Mouse (Mus musculus): ENCODE measurements around the gene Hdac7. TPM values are rescaled to one million over a fixed set of nuclear protein-coding genes. Genes with fewer than 3 reads are reported as not detected.

Gene Hdac7
- polyA plus RNA-seq, 1 experiment from 2014 or later: 25.4 TPM

DNA sequence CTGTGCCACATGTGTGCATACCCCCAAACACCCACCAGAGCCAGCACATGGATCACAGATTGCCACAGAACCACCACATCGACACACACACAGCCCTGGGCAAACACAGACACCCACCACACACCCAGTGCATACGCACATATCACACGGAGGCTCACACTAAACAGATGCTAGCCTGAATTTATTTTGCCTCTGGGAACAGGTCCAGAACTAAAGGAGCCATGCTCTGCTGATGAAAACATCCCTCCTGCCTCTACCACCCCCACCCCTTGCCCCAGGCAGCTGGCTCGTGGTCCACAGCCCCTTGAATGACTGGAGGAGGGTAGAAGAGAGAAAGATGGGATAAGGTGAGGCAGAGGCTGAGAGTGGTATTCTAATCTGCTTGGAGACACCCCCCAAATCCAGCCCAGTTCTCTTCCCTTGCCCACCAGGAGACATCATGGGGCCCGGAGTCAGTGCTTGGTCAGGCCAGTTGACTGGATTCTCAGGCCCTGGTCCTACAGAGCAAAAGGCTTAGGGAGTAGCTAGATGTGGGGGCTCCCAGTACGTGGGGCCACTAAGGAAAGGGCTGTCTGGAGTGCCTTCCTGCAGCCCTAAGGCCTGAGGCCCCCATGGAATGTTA is 16.0 kb downstream of the Hdac7 start:
- Histone ChIP-seq H3K9me3 (ENCODE audit: control insufficient read depth, low read length) (no peaks in the 10 kb centered on the region), H3K4me2 (ENCODE audit: low read depth, severe bottlenecking) (peak overlapping the region; percentile 84; the same call in 1 of the 2 replicates), H3K27ac (replicated peaks; ENCODE audit: low read depth, low read length) (peak overlapping the region; percentile 15), H3K27me3 (ENCODE audit: control insufficient read depth, insufficient read depth, low read length) (no peaks in the 10 kb centered on the region), H3K4me1 (ENCODE audit: control insufficient read depth, insufficient read depth, low read length) (peaks cover 53% of the 10 kb centered on the region), H3K4me3 (ENCODE audit: low read depth, low read length) (no peak overlapping the region), H3K9ac (ENCODE audit: low read length) (no peak overlapping the region), H3K36me3 (ENCODE audit: control insufficient read depth, insufficient read depth, low read length) (no peaks in the 10 kb centered on the region; the same call in 1 of the 2 replicates)
- ATAC-seq (ENCODE audit: insufficient number of reproducible peaks, low FRiP score, low TSS enrichment, low read depth): no peak
- DNase-seq (ENCODE audit: low spot score): no peak
- 52% methylated on average over 6 of the region's 6 CpGs for WGBS

DNA sequence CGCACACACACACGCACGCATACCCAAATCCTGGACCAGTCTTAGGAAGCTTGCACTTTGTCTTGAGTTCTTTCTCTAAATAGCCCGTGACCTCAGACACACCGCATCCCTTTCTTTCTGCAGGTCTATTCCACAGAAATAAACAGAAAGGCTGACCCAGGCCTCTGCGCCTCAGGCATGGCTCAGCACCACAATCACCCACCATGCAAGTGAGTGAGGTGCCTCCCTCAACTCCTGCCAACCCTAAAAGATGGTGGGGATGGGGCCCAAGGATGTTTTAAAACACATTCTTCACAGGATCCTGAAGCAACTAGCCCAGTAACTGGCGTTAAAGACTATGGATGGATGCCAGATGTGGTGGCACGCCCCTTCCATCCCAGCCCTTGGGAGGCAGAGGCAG is 16.9 kb downstream of the Hdac7 start:
- no peak overlapping the region for H3K9ac ChIP-seq (ENCODE audit: low read length)
- H3K36me3 ChIP-seq (ENCODE audit: control insufficient read depth, insufficient read depth, low read length): no peaks in the 10 kb centered on the region; the same call in 1 of the 2 replicates
- ATAC-seq (ENCODE audit: insufficient number of reproducible peaks, low FRiP score, low TSS enrichment, low read depth) (no peak), DNase-seq (ENCODE audit: low spot score) (no peak)
- no peaks in the 10 kb centered on the region for H3K9me3 ChIP-seq (ENCODE audit: control insufficient read depth, low read length)
- no peak overlapping the region for H3K27ac ChIP-seq (replicated peaks; ENCODE audit: low read depth, low read length)
- H3K4me1 ChIP-seq (ENCODE audit: control insufficient read depth, insufficient read depth, low read length): peaks cover 49% of the 10 kb centered on the region
- H3K4me3 ChIP-seq (ENCODE audit: low read depth, low read length): no peak overlapping the region
- 89% methylated on average over 8 of the region's 8 CpGs for WGBS
- H3K27me3 ChIP-seq (ENCODE audit: control insufficient read depth, insufficient read depth, low read length): no peaks in the 10 kb centered on the region
- no peak overlapping the region for H3K4me2 ChIP-seq (ENCODE audit: low read depth, severe bottlenecking)

- H3K27me3 ChIP-seq (ENCODE audit: control insufficient read depth, insufficient read depth, low read length): no peaks in the 10 kb centered on the region
- no peak overlapping the region for H3K4me3 ChIP-seq (ENCODE audit: low read depth, low read length)
- WGBS: 52% methylated on average over 5 of the region's 5 CpGs
- H3K4me2 ChIP-seq (ENCODE audit: low read depth, severe bottlenecking): no peak overlapping the region
- no peak overlapping the region for H3K27ac ChIP-seq (replicated peaks; ENCODE audit: low read depth, low read length)
- H3K9ac ChIP-seq (ENCODE audit: low read length): no peak overlapping the region
- DNase-seq (ENCODE audit: low spot score) (no peak), ATAC-seq (ENCODE audit: insufficient number of reproducible peaks, low FRiP score, low TSS enrichment, low read depth) (no peak)
- H3K36me3 ChIP-seq (ENCODE audit: control insufficient read depth, insufficient read depth, low read length): no peaks in the 10 kb centered on the region; the same call in 1 of the 2 replicates
- no peaks in the 10 kb centered on the region for H3K9me3 ChIP-seq (ENCODE audit: control insufficient read depth, low read length)
- peaks cover 51% of the 10 kb centered on the region for H3K4me1 ChIP-seq (ENCODE audit: control insufficient read depth, insufficient read depth, low read length)
Observed at GRCm38 (mm10) chr15:97826588-97827261, 17.6 kb downstream of the Hdac7 start.

GRCm38 (mm10) chr15:97825941-97826587 is 18.2 kb downstream of the Hdac7 start:
- Histone ChIP-seq H3K27me3 (ENCODE audit: control insufficient read depth, insufficient read depth, low read length) (no peaks in the 10 kb centered on the region), H3K9ac (ENCODE audit: low read length) (no peak overlapping the region), H3K4me2 (ENCODE audit: low read depth, severe bottlenecking) (no peak overlapping the region; the same call in 1 of the 2 replicates), H3K9me3 (ENCODE audit: control insufficient read depth, low read length) (no peaks in the 10 kb centered on the region), H3K36me3 (ENCODE audit: control insufficient read depth, insufficient read depth, low read length) (no peaks in the 10 kb centered on the region; the same call in 1 of the 2 replicates), H3K4me1 (ENCODE audit: control insufficient read depth, insufficient read depth, low read length) (peaks cover 57% of the 10 kb centered on the region), H3K27ac (replicated peaks; ENCODE audit: low read depth, low read length) (no peak overlapping the region), H3K4me3 (ENCODE audit: low read depth, low read length) (0 out of 2 replicates have a peak overlapping the region, but pooled peaks have one; percentile 2)
- ATAC-seq (ENCODE audit: insufficient number of reproducible peaks, low FRiP score, low TSS enrichment, low read depth) (no peak), DNase-seq (ENCODE audit: low spot score) (no peak)
- 47% methylated on average over 12 of the region's 12 CpGs for WGBS

DNA sequence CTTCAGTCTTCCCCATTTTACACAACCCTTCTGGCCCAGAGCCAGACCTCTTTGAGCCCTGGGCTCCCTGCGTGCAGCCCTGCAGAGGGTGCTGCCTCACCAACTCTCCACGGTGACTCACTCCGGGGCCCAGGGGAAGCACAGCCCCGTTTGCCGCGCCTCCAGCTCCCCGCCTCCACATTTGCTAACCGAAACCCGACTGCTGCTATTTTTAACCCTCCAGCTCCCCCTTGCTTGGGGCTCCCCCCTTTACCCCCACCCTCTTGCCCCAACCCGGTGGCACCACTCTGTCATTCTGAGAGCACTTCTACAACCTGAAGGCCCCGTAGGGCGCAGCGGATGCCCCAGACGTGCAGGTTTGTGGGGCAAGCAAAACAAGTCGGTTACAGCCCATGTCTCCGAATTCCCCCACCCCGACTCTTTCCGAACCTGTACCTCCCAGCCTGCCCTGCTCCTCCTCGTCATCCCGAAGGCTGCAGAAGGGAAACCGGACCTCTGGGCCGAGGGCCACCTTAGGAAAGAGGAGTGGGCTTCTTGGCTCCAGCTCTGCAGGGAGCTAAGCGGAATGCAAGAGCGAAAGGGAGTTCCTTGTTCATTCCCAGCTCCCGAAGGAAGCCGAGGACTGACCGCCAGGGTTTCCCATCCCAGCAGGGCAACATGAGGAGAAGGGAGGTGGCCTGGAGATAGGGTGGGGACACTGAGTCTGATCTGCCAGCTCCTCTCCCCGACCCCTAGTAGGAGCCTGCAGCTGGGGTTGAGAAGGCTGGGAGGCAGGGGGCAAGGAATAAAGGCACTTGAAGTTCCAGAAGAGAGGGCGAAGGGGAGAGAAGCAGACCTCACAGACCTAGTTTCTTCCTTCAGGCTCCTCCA is 19.0 kb downstream of the Hdac7 start:
- peak overlapping the region; percentile 31 for H3K4me2 ChIP-seq (ENCODE audit: low read depth, severe bottlenecking)
- 0 out of 2 replicates have a peak overlapping the region, but pooled peaks have one; percentile 2 for H3K4me3 ChIP-seq (ENCODE audit: low read depth, low read length)
- no peaks in the 10 kb centered on the region for H3K9me3 ChIP-seq (ENCODE audit: control insufficient read depth, low read length)
- H3K27ac ChIP-seq (replicated peaks; ENCODE audit: low read depth, low read length): no peak overlapping the region
- ATAC-seq (ENCODE audit: insufficient number of reproducible peaks, low FRiP score, low TSS enrichment, low read depth): peak; percentile 42; the same call in 1 of the 2 replicates
- peak overlapping the region; percentile 17; the same call in 1 of the 2 replicates for H3K9ac ChIP-seq (ENCODE audit: low read length)
- H3K27me3 ChIP-seq (ENCODE audit: control insufficient read depth, insufficient read depth, low read length): no peaks in the 10 kb centered on the region
- WGBS: 11% methylated on average over 29 of the region's 29 CpGs
- H3K4me1 ChIP-seq (ENCODE audit: control insufficient read depth, insufficient read depth, low read length): peaks cover 56% of the 10 kb centered on the region
- peak; percentile 56 for DNase-seq (ENCODE audit: low spot score)
- H3K36me3 ChIP-seq (ENCODE audit: control insufficient read depth, insufficient read depth, low read length): no peaks in the 10 kb centered on the region; the same call in 1 of the 2 replicates

- Histone ChIP-seq H3K4me3 (ENCODE audit: low read depth, low read length) (no peak overlapping the region), H3K4me1 (ENCODE audit: control insufficient read depth, insufficient read depth, low read length) (peaks cover 44% of the 10 kb centered on the region), H3K4me2 (ENCODE audit: low read depth, severe bottlenecking) (no peak overlapping the region), H3K9me3 (ENCODE audit: control insufficient read depth, low read length) (no peaks in the 10 kb centered on the region), H3K27ac (replicated peaks; ENCODE audit: low read depth, low read length) (no peak overlapping the region), H3K9ac (ENCODE audit: low read length) (no peak overlapping the region), H3K27me3 (ENCODE audit: control insufficient read depth, insufficient read depth, low read length) (no peaks in the 10 kb centered on the region), H3K36me3 (ENCODE audit: control insufficient read depth, insufficient read depth, low read length) (no peaks in the 10 kb centered on the region; the same call in 1 of the 2 replicates)
- WGBS: 86% methylated on average over 6 of the region's 6 CpGs
- no peak for ATAC-seq (ENCODE audit: insufficient number of reproducible peaks, low FRiP score, low TSS enrichment, low read depth)
- DNase-seq (ENCODE audit: low spot score): no peak
Observed at GRCm38 (mm10) chr15:97824042-97824441, 20.3 kb downstream of the Hdac7 start.

- H3K27ac ChIP-seq (replicated peaks; ENCODE audit: low read depth, low read length): no peak overlapping the region
Observed at GRCm38 (mm10) chr15:97823479-97823878, 20.8 kb downstream of the Hdac7 start.

More at GRCm38 (mm10) chr15:97823479-97823878, 20.8 kb downstream of the Hdac7 start:
- DNase-seq (ENCODE audit: low spot score) (no peak), ATAC-seq (ENCODE audit: insufficient number of reproducible peaks, low FRiP score, low TSS enrichment, low read depth) (no peak)
- Histone ChIP-seq H3K27me3 (ENCODE audit: control insufficient read depth, insufficient read depth, low read length) (no peaks in the 10 kb centered on the region), H3K36me3 (ENCODE audit: control insufficient read depth, insufficient read depth, low read length) (no peaks in the 10 kb centered on the region; the same call in 1 of the 2 replicates), H3K4me3 (ENCODE audit: low read depth, low read length) (no peak overlapping the region), H3K4me2 (ENCODE audit: low read depth, severe bottlenecking) (no peak overlapping the region), H3K9me3 (ENCODE audit: control insufficient read depth, low read length) (no peaks in the 10 kb centered on the region), H3K4me1 (ENCODE audit: control insufficient read depth, insufficient read depth, low read length) (peaks cover 39% of the 10 kb centered on the region), H3K9ac (ENCODE audit: low read length) (no peak overlapping the region)
- 86% methylated on average over 12 of the region's 12 CpGs for WGBS

Data from limb, embryonic 11.5 days (tissue).